Mouse (Mus musculus) embryo, embryonic 10.5 days (tissue): Measurements from ENCODE around the gene Pla2g12b.

Experiments used
- DNase-seq: peaks from one replicate; pipeline ENCODE4 v3.0.0-alpha.2; 2015; ENCODE audit warnings: low spot score

Pla2g12b gene

GRCm38 (mm10) chr10:59467297-59467696 is 63.8 kb downstream of the Pla2g12b start:
- no peak for DNase-seq

GRCm38 (mm10) chr10:59470451-59470850 is 67.0 kb downstream of the Pla2g12b start:
- no peak for DNase-seq
